ENCODE assay signal across 8 mouse cellular contexts in the genomic region with DNA sequence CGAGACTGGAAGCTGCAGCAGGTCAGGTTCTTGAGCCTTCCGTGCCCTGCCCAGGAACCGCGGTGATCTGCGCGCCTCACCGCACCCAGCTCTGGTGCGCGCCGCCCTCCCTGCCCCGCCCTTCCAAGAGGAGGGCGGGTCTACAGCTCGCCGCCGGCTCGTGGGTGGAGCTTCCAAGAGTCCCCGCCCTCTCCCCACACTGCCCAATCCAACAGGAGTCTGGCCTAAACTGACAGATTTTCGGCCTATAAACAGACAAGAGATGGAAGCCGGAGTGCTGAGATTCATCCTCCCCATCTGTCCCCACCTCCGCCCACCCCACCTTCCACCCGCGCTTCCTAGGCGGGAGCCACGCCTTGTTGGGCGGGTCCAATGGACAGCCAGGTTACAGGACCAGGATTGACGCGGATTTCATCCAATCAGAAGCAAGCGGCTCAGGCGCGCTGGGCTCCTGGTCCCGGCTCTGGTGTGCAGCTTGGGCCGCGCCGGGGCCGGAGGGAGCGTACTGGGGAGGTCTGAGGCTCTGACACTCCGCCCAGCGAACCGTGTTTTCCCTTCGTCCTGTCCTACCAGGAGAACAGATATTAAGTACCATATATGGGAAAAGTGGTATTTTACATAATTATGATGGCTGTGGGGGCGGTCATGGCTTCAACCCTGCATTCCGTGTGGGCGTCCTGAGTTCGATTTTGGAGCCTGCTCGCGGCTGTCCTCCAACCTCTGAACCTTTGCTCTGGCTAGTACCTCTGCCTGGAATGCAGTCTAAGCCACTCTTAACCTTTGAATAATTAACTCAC. TPM values are rescaled to one million over a fixed set of nuclear protein-coding genes. Genes with fewer than 3 reads are reported as not detected.
DNase-seq lines count a peak whose midpoint lies in the region; ATAC-seq lines count a peak whose summit lies in the region.

Myh9 (minus strand) TSS at position 129 of the 797 bp plus-strand sequence.

- H3K27ac ChIP-seq in hindbrain, embryonic 12.5 days: peak within 1 kb of the TSS; percentile 86

- peak; percentile 99 for ATAC-seq in hindbrain, embryonic 12.5 days (ENCODE audit: low FRiP score)

- peak within 1 kb of the TSS; percentile 96 for H3K4me2 ChIP-seq in hindbrain, embryonic 12.5 days (replicated peaks)

- H3K27me3 ChIP-seq in hindbrain, embryonic 12.5 days: no peaks in the 10 kb centered on the region

- H3K9me3 ChIP-seq in hindbrain, embryonic 12.5 days (replicated peaks): no peaks in the 10 kb centered on the region

- peak; percentile 100 for DNase-seq in NIH3T3 (ENCODE audit: low read depth)
- DNase-seq in cerebellum, postnatal 10 days: peak; percentile 100
- DNase-seq in frontal cortex, postnatal 10 days (ENCODE audit: low spot score in 2 of 2): peak; percentile 99
- peak; percentile 98 to 99 for DNase-seq in layer of hippocampus, postnatal 14 days (ENCODE audit: low spot score in 2 of 2)
- peak; percentile 100 for DNase-seq in lung, postnatal 14 days
- DNase-seq in retina, adult 2 months (ENCODE audit: low read depth, low spot score): peak; percentile 100
- peak; percentile 98 to 99 for DNase-seq in thymus, postnatal 36 days

- H3K36me3 ChIP-seq in hindbrain, embryonic 12.5 days: no peaks in the 10 kb centered on the region

- peaks cover 32% of the 10 kb centered on the region for H3K4me1 ChIP-seq in hindbrain, embryonic 12.5 days

- H3K9ac ChIP-seq in hindbrain, embryonic 12.5 days: peak within 1 kb of the TSS; percentile 84

- peak within 1 kb of the TSS; percentile 74 for H3K4me3 ChIP-seq in hindbrain, embryonic 12.5 days

- under 1% methylated on average over 46 of the region's 46 CpGs for WGBS in hindbrain, embryonic 12.5 days

RNA-seq across cellular contexts. Expression of gene Myh9, which starts in this region (rescaled TPM):
- 32.0 and 33.5 TPM in 2 replicates for polyA plus RNA-seq in hindbrain, embryonic 12.5 days (2016; fragmentation: Nextera tagmentation; extraction: Ambion mirVana)
- total RNA-seq in layer of hippocampus, postnatal 14 days (2021): 10 to 100 TPM; 80.9 to 86.7 TPM

Comparison
In these comparisons a context has a peak if more than half of its experiments do, and no peak if none do; other contexts are left out.
1. Peak in every context shown above with its lines: DNase-seq, ATAC-seq, H3K4me3 ChIP-seq and H3K27ac ChIP-seq.